Mouse (Mus musculus) small intestine, adult 2 months (tissue): ENCODE data around the gene Gm9945.

ENCODE experiments used
- CTCF ChIP-seq: fragments of 200-500 bp; IDR thresholded peaks from 2 replicates; pipeline ENCODE4 v1.5.1; 2012; ENCODE audit warnings: low read depth, mild to moderate bottlenecking, control low read depth, inconsistent platforms, low read length, moderate library complexity, mixed read lengths; ENCODE audit not compliant: insufficient replicate concordance, insufficient read length; ENCODE audit errors: extremely low read depth
- POLR2A ChIP-seq: fragments of 200-500 bp; IDR thresholded peaks from 2 replicates; pipeline ENCODE4 v1.6.1; 2012; ENCODE audit warnings: low read depth, mild to moderate bottlenecking, control low read depth, inconsistent platforms, low read length, moderate library complexity

GRCm38 (mm10) chr11:53483159-53483891 lies 3.4 kb downstream of the Gm9945 start:
- TF ChIP-seq POLR2A (no peak), CTCF (no peak)
